8 mouse cellular contexts compared by ENCODE assay signal in the genomic region with DNA sequence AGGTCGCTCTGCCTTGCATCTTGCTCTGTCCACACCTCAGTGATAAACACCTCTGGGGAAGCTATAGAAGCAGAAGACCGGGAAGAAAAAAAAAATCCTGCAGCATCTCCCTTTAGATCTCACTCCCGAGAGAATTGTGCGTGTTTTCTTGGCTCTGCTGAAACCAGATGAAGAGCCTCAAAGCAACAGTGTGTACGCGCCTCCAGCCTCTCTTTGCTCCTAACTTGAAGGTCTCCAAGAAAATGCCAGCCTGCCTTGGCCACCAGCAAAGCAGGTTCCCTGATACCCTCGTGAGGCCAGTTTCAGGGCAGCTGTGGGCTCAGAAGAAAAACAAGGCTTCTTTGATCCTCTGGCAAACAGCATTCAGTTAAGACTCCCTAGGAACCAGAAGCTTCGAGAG.
DNase-seq lines count a peak whose midpoint lies in the region; ATAC-seq lines count a peak whose summit lies in the region.

No protein-coding gene starts in this region.

- 20% methylated on average over 8 of the region's 8 CpGs for WGBS in heart, embryonic 11.5 days (ENCODE audit: insufficient replicate concordance)
- WGBS in forebrain, embryonic 16.5 days: 13% methylated on average over 8 of the region's 8 CpGs
- WGBS in midbrain, embryonic 11.5 days: 16% methylated on average over 8 of the region's 8 CpGs

- no peak overlapping the region for H3K27ac ChIP-seq in heart, embryonic 11.5 days (ENCODE audit: low read depth, low read length)
- H3K27ac ChIP-seq in forebrain, embryonic 16.5 days (ENCODE audit: low read length): no peak overlapping the region
- no peak overlapping the region for H3K27ac ChIP-seq in midbrain, embryonic 11.5 days (ENCODE audit: low read depth, low read length)

- H3K4me1 ChIP-seq in heart, embryonic 11.5 days (ENCODE audit: control insufficient read depth, insufficient read depth, low read length): peaks cover 7% of the 10 kb centered on the region
- peaks cover 25% of the 10 kb centered on the region for H3K4me1 ChIP-seq in forebrain, embryonic 16.5 days (replicated peaks; ENCODE audit: control insufficient read depth, insufficient read depth, low read length)
- peaks cover 22% of the 10 kb centered on the region for H3K4me1 ChIP-seq in midbrain, embryonic 11.5 days (ENCODE audit: control insufficient read depth, insufficient read depth, low read length)

- intact Hi-C loops in heart, postnatal 25 days (cut with DNase I): loop anchor here (5.0 kb wide), 1 partner anchor 66 kb away; no protein-coding TSS in a partner anchor

- H3K36me3 ChIP-seq in heart, embryonic 11.5 days (ENCODE audit: control insufficient read depth, insufficient read depth, low read length): no peaks in the 10 kb centered on the region
- H3K36me3 ChIP-seq in forebrain, embryonic 16.5 days (ENCODE audit: control insufficient read depth, insufficient read depth): no peaks in the 10 kb centered on the region
- H3K36me3 ChIP-seq in midbrain, embryonic 11.5 days (ENCODE audit: control insufficient read depth, insufficient read depth, low read length): no peaks in the 10 kb centered on the region

- H3K4me3 ChIP-seq in heart, embryonic 11.5 days (ENCODE audit: low read depth, low read length): peak overlapping the region; percentile 60; the same call in 1 of the 2 replicates
- H3K4me3 ChIP-seq in forebrain, embryonic 16.5 days (replicated peaks; ENCODE audit: low read length): no peak overlapping the region
- H3K4me3 ChIP-seq in midbrain, embryonic 11.5 days (ENCODE audit: low read depth, low read length): 0 out of 2 replicates have a peak overlapping the region, but pooled peaks have one; percentile 40

- H3K9ac ChIP-seq in heart, embryonic 11.5 days (ENCODE audit: low read depth, low read length): no peak overlapping the region
- H3K9ac ChIP-seq in forebrain, embryonic 16.5 days (replicated peaks; ENCODE audit: low read depth, low read length): no peak overlapping the region
- H3K9ac ChIP-seq in midbrain, embryonic 11.5 days (ENCODE audit: low read length): no peak overlapping the region

- DNase-seq in heart, postnatal 25 days (ENCODE audit: low spot score): no peak
- peak; percentile 33 for DNase-seq in brain, adult 2 months (ENCODE audit: low read depth, low spot score)
- DNase-seq in midbrain, embryonic 11.5 days (ENCODE audit: low spot score, missing footprints): peak; percentile 91
- DNase-seq in B cell, adult 2 months: no peak
- no peak for DNase-seq in lung, postnatal 14 days
- DNase-seq in natural killer cell, adult 2 months (ENCODE audit: low spot score in 2 of 2): no peak

- ATAC-seq in heart, embryonic 11.5 days (replicated peaks; ENCODE audit: insufficient number of reproducible peaks, low FRiP score, low TSS enrichment): no peak
- ATAC-seq in forebrain, embryonic 16.5 days: no peak
- ATAC-seq in midbrain, embryonic 11.5 days (ENCODE audit: low FRiP score): no peak

- peaks cover 2% of the 10 kb centered on the region; the same call in 1 of the 2 replicates for H3K27me3 ChIP-seq in heart, embryonic 11.5 days (ENCODE audit: control insufficient read depth, insufficient read depth, low read length)
- H3K27me3 ChIP-seq in forebrain, embryonic 16.5 days (replicated peaks; ENCODE audit: control insufficient read depth, insufficient read depth, low read length): no peaks in the 10 kb centered on the region
- H3K27me3 ChIP-seq in midbrain, embryonic 11.5 days (ENCODE audit: control insufficient read depth, insufficient read depth, low read length): no peaks in the 10 kb centered on the region

- H3K4me2 ChIP-seq in heart, embryonic 11.5 days: peak overlapping the region; percentile 100
- H3K4me2 ChIP-seq in forebrain, embryonic 16.5 days (ENCODE audit: low read length): peak overlapping the region; percentile 92; the same call in 1 of the 2 replicates
- no peak overlapping the region; the same call in 1 of the 2 replicates for H3K4me2 ChIP-seq in midbrain, embryonic 11.5 days

- H3K9me3 ChIP-seq in heart, embryonic 11.5 days (replicated peaks; ENCODE audit: control insufficient read depth, low read length): no peaks in the 10 kb centered on the region
- H3K9me3 ChIP-seq in forebrain, embryonic 16.5 days (ENCODE audit: control insufficient read depth, low read length): no peaks in the 10 kb centered on the region
- no peaks in the 10 kb centered on the region for H3K9me3 ChIP-seq in midbrain, embryonic 11.5 days (ENCODE audit: control insufficient read depth, low read length)

Comparison
In these comparisons a context has a peak if more than half of its experiments do, and no peak if none do; other contexts are left out.
1. DNase-seq: peak in brain, adult 2 months (single experiment) and midbrain, embryonic 11.5 days (single experiment); none in heart, postnatal 25 days (single experiment), B cell, adult 2 months (0 of 2), lung, postnatal 14 days (single experiment) and natural killer cell, adult 2 months (0 of 2).